Comparison of ENCODE assay signal across 15 mouse cellular contexts in the genomic region with DNA sequence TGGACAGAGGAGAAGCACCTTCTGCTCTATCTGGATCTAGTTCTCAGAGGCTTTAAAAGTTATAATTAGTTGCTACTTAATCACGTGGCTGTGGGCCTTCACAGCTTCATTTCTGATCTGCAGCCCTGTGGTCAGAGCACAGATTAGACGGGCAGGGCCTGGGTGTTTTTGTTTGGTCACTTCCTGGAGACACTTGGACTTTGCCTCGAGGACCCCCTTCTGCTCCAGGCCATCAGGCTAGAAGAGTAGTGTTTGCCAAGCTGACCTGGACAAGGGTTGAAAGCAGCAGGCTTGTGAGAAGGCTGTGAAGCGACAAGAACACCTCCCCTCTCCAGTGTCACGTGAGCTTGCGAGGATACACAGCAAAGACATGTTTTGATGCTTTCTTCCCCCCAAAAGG. TPM values are rescaled to one million over a fixed set of nuclear protein-coding genes. Genes with fewer than 3 reads are reported as not detected.
A peak's percentile ranks its signal among the peaks of the same experiment; 100 is the strongest.
DNase-seq lines count a peak whose midpoint lies in the region; ATAC-seq lines count a peak whose summit lies in the region.
"Had no signal": no experiment of that assay in that cellular context is flagged by ENCODE, and none has a peak within 500 bp of the region (broad histone marks: within the 10 kb centered on the region; RNA-seq: fewer than 3 reads in every experiment).

No protein-coding gene starts in this region.

- DNase-seq in heart, adult 11 months, result peak; percentile 92
- no peak for DNase-seq in heart, postnatal 36 days
- peak; percentile 84 for DNase-seq in kidney, adult 11 months
- DNase-seq in kidney, postnatal 36 days, result peak; percentile 71 to 77
- no peak for DNase-seq in right cerebral cortex, adult 2 months (ENCODE audit: low spot score in 2 of 2)
- DNase-seq: cerebellum, postnatal 14 days; layer of hippocampus, postnatal 36 days; lung, adult 2 months; retina, postnatal 1 day had no signal

- no peaks in the 10 kb centered on the region for H3K27me3 ChIP-seq in kidney, embryonic 16.5 days (ENCODE audit: insufficient read depth, low read length)
- H3K27me3 ChIP-seq in forebrain, embryonic 13.5 days, result no peaks in the 10 kb centered on the region
- H3K27me3 ChIP-seq: limb, embryonic 13.5 days; megakaryocyte, embryonic 14.5 days; neural tube, embryonic 13.5 days had no signal

- H3K9me3 ChIP-seq in kidney, embryonic 16.5 days (ENCODE audit: low read length), result no peaks in the 10 kb centered on the region
- no peaks in the 10 kb centered on the region for H3K9me3 ChIP-seq in forebrain, embryonic 13.5 days (replicated peaks)
- H3K9me3 ChIP-seq: limb, embryonic 13.5 days; neural tube, embryonic 13.5 days had no signal

- H3K4me2 ChIP-seq in kidney, embryonic 16.5 days (replicated peaks; ENCODE audit: low read depth, low read length), result no peak overlapping the region
- no peak overlapping the region for H3K4me2 ChIP-seq in forebrain, embryonic 13.5 days
- H3K4me2 ChIP-seq: limb, embryonic 13.5 days; neural tube, embryonic 13.5 days had no signal

- no peak; the same call in 1 of the 2 replicates for ATAC-seq in kidney, embryonic 16.5 days (ENCODE audit: low FRiP score, low TSS enrichment)
- no peak for ATAC-seq in forebrain, embryonic 13.5 days
- ATAC-seq in monocyte, adult 5-6 weeks (replicated peaks; ENCODE audit: insufficient number of reproducible peaks, low FRiP score, low TSS enrichment, poor library complexity, severe bottlenecking), result no peak

- H3K27ac ChIP-seq in kidney, embryonic 16.5 days (ENCODE audit: low read length), result no peak overlapping the region
- peak overlapping the region; percentile 95; the same call in 1 of the 2 replicates for H3K27ac ChIP-seq in forebrain, embryonic 13.5 days
- H3K27ac ChIP-seq: limb, embryonic 13.5 days had no signal

- intact Hi-C loops in heart, postnatal 36 days (cut with DNase I), result no loop called here

- H3K9ac ChIP-seq in kidney, embryonic 16.5 days (replicated peaks; ENCODE audit: low read length), result no peak overlapping the region
- H3K9ac ChIP-seq in forebrain, embryonic 13.5 days, result no peak overlapping the region
- H3K9ac ChIP-seq: limb, embryonic 13.5 days; neural tube, embryonic 13.5 days had no signal

- 54% methylated on average over 6 of the region's 6 CpGs for WGBS in kidney, embryonic 16.5 days
- WGBS in forebrain, embryonic 13.5 days, result 70% methylated on average over 6 of the region's 6 CpGs

- no peak overlapping the region for H3K4me3 ChIP-seq in kidney, embryonic 16.5 days (ENCODE audit: low read length)
- no peak overlapping the region for H3K4me3 ChIP-seq in forebrain, embryonic 13.5 days
- H3K4me3 ChIP-seq: limb, embryonic 13.5 days; megakaryocyte, embryonic 14.5 days; neural tube, embryonic 13.5 days had no signal

- H3K36me3 ChIP-seq in kidney, embryonic 16.5 days (ENCODE audit: insufficient read depth, low read length), result peaks cover 9% of the 10 kb centered on the region; the same call in 1 of the 2 replicates
- H3K36me3 ChIP-seq in forebrain, embryonic 13.5 days (ENCODE audit: poor library complexity, severe bottlenecking), result peaks cover 32% of the 10 kb centered on the region

- peaks cover 32% of the 10 kb centered on the region for H3K4me1 ChIP-seq in kidney, embryonic 16.5 days (ENCODE audit: insufficient read depth, low read length)
- H3K4me1 ChIP-seq in forebrain, embryonic 13.5 days, result peaks cover 69% of the 10 kb centered on the region
- H3K4me1 ChIP-seq: megakaryocyte, embryonic 14.5 days had no signal

RNA-seq across cellular contexts. Expression of gene Zfp462, which starts 58.3 kb away (rescaled TPM):
- 1 to 10 TPM; 7.2 to 7.5 TPM for total RNA-seq in heart, postnatal 36 days (2021)
- polyA plus RNA-seq in kidney, embryonic 16.5 days (2015; fragmentation: Nextera tagmentation; extraction: Ambion mirVana), result 3.4 and 3.8 TPM in 2 replicates
- 23.1 and 24.6 TPM in 2 replicates for polyA plus RNA-seq in forebrain, embryonic 13.5 days (2015; fragmentation: Nextera tagmentation; extraction: Ambion mirVana)
- total RNA-seq in monocyte, adult 5-6 weeks (2017), result not detected in 3 replicates

Comparison
In these comparisons a context has a peak if more than half of its experiments do, and no peak if none do; other contexts are left out.
1. DNase-seq: peak in heart, adult 11 months (single experiment), kidney, adult 11 months (single experiment) and kidney, postnatal 36 days (2 of 2); none in heart, postnatal 36 days (0 of 2) and right cerebral cortex, adult 2 months (0 of 2).